Mouse (Mus musculus): ENCODE data around the gene Olfr825.

DNA sequence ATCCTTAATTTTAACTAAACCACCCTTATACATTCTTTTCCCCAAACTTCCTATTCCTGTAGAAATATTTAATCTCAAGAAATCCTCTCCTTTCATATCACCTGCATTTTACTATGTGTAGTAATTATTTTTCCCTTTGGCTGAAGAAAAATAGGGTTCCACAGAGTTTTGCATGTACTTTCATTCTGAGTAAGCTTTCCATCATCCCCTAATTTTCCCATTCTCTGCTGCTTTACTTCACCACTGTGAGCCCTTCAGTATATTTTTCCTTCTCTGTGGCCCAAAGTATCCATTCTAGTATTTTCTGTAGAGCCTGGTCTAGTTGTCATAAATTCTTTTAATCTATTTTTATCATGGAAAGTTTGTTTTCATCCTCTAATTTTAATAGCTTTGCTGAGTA lies 31.8 kb downstream of the Olfr825 start:
- TF ChIP-seq CTCF (IDR thresholded peaks at IDR 0.05; ENCODE audit: low read depth) (no peak), EP300 (IDR thresholded peaks at IDR 0.05; ENCODE audit: low read depth) (no peak)
